Mouse (Mus musculus) bone marrow, adult 2 months (tissue): ENCODE measurements around the gene Tbcd. TPM values are rescaled to one million over a fixed set of nuclear protein-coding genes. Genes with fewer than 3 reads are reported as not detected.

Source experiments
- H3K27ac ChIP-seq: fragments of 200-500 bp; 2 replicates; pipeline ENCODE4 v1.5.1; 2012; ENCODE audit warnings: low read depth, mild to moderate bottlenecking, control low read depth, inconsistent platforms, low read length; ENCODE audit not compliant: control insufficient read depth, poor library complexity, insufficient read depth
- H3K4me1 ChIP-seq: fragments of 200-500 bp; 2 replicates; pipeline ENCODE4 v1.6.1; 2011; ENCODE audit warnings: low read length; ENCODE audit not compliant: control insufficient read depth, insufficient read depth
- H3K4me3 ChIP-seq: fragments of 200-500 bp; replicated peaks from 2 replicates; pipeline ENCODE3; 2011; ENCODE audit warnings: mild to moderate bottlenecking, low read depth, low read length, control low read depth; ENCODE audit not compliant: control insufficient read depth
- CTCF ChIP-seq: fragments of 200-500 bp; IDR thresholded peaks from 2 replicates; pipeline ENCODE4 v1.5.1; 2011; ENCODE audit warnings: low read length, control low read depth; ENCODE audit not compliant: control insufficient read depth, insufficient read depth
- POLR2A ChIP-seq: fragments of 200-500 bp; IDR thresholded peaks from 2 replicates; pipeline ENCODE4 v1.6.1; 2011; ENCODE audit warnings: low read depth, mild to moderate bottlenecking, control low read depth, low read length, borderline replicate concordance; ENCODE audit not compliant: control insufficient read depth
- WGBS: fragments of 180-500 bp; shearing (Covaris S2); methylation state at CpG from one replicate; pipeline ENCODE4 v1.1.7; 2018; 5-methylcytosine and 5-hydroxymethylcytosine counted together
- polyA plus RNA-seq: library from polyadenylated mRNA; stranded (reverse); fragments of >200 nt; gene quantifications from 2 replicates; pipeline ENCODE4 v1.2.4, GENCODE M21; 2011; ENCODE audit warnings: low replicate concordance; ENCODE audit not compliant: missing spikeins, insufficient read depth, insufficient read length

Tbcd gene
- polyA plus RNA-seq, 1 experiment: 25.2 TPM

GRCm38 (mm10) chr11:121641501-121642145 is 189.9 kb downstream of the Tbcd start:
- Histone ChIP-seq H3K27ac (no peak overlapping the region), H3K4me1 (no peaks in the 10 kb centered on the region; the same call in 1 of the 2 replicates), H3K4me3 (no peak overlapping the region)
- TF ChIP-seq CTCF (no peak), POLR2A (no peak)
- WGBS: 78% methylated on average over 2 of the region's 2 CpGs

GRCm38 (mm10) chr11:121645394-121645793 is 193.6 kb downstream of the Tbcd start:
- H3K4me1 ChIP-seq: no peaks in the 10 kb centered on the region; the same call in 1 of the 2 replicates
- no peak for TF ChIP-seq CTCF
- H3K4me3 ChIP-seq: no peak overlapping the region
- 87% methylated on average over 6 of the region's 6 CpGs for WGBS
- H3K27ac ChIP-seq: no peak overlapping the region

GRCm38 (mm10) chr11:121647321-121647720 is 195.6 kb downstream of the Tbcd start:
- Histone ChIP-seq H3K27ac (no peak overlapping the region; the same call in 1 of the 2 replicates), H3K4me1 (no peaks in the 10 kb centered on the region; the same call in 1 of the 2 replicates), H3K4me3 (no peak overlapping the region)
- TF ChIP-seq POLR2A: no peak
- TF ChIP-seq CTCF: no peak
- 84% methylated on average over 9 of the region's 9 CpGs for WGBS

- 79% methylated on average over 5 of the region's 5 CpGs for WGBS
Observed at GRCm38 (mm10) chr11:121648166-121648565, 196.4 kb downstream of the Tbcd start.

GRCm38 (mm10) chr11:121649900-121650299 is 198.2 kb downstream of the Tbcd start:
- WGBS: 68% methylated on average over 10 of the region's 10 CpGs
- H3K4me3 ChIP-seq: no peak overlapping the region
- no peaks in the 10 kb centered on the region for H3K4me1 ChIP-seq
- H3K27ac ChIP-seq: no peak overlapping the region
- TF ChIP-seq CTCF (no peak), POLR2A (no peak)

More at GRCm38 (mm10) chr11:121648166-121648565, 196.4 kb downstream of the Tbcd start:
- H3K4me3 ChIP-seq: no peak overlapping the region
- TF ChIP-seq CTCF (no peak), POLR2A (no peak)
- no peak overlapping the region for H3K27ac ChIP-seq
- H3K4me1 ChIP-seq: no peaks in the 10 kb centered on the region

- Histone ChIP-seq H3K4me3 (no peak overlapping the region), H3K27ac (no peak overlapping the region), H3K4me1 (peaks cover 3% of the 10 kb centered on the region; the same call in 1 of the 2 replicates)
- WGBS: 87% methylated on average over 11 of the region's 11 CpGs
- TF ChIP-seq CTCF (no peak), POLR2A (no peak)
Observed at GRCm38 (mm10) chr11:121650668-121651067, 198.9 kb downstream of the Tbcd start.

- 88% methylated on average over 9 of the region's 9 CpGs for WGBS
- TF ChIP-seq POLR2A: no peak
- TF ChIP-seq CTCF: no peak
- no peak overlapping the region for H3K27ac ChIP-seq
- peaks cover 3% of the 10 kb centered on the region; the same call in 1 of the 2 replicates for H3K4me1 ChIP-seq
- no peak overlapping the region for H3K4me3 ChIP-seq
Observed at GRCm38 (mm10) chr11:121651556-121651955, 199.8 kb downstream of the Tbcd start.

GRCm38 (mm10) chr11:121651983-121652382 is 200.2 kb downstream of the Tbcd start:
- TF ChIP-seq CTCF (no peak), POLR2A (no peak)
- WGBS: 85% methylated on average over 5 of the region's 5 CpGs
- H3K27ac ChIP-seq: no peak overlapping the region
- no peak overlapping the region for H3K4me3 ChIP-seq
- peaks cover 3% of the 10 kb centered on the region; the same call in 1 of the 2 replicates for H3K4me1 ChIP-seq
